Mouse (Mus musculus) testis, postnatal 10 days (tissue): ENCODE data around the gene Usf3.

Experiments
- DNase-seq: peaks from one replicate; pipeline ENCODE4 v3.0.0; 2021; ENCODE audit warnings: low spot score

Gene Usf3

GRCm38 (mm10) chr16:44238835-44239263 is 65.8 kb downstream of the Usf3 start:
- no peak for DNase-seq

GRCm38 (mm10) chr16:44240406-44240805 is 67.4 kb downstream of the Usf3 start:
- no peak for DNase-seq

GRCm38 (mm10) chr16:44242633-44243032 is 69.6 kb downstream of the Usf3 start:
- peak; percentile 82 for DNase-seq

DNA sequence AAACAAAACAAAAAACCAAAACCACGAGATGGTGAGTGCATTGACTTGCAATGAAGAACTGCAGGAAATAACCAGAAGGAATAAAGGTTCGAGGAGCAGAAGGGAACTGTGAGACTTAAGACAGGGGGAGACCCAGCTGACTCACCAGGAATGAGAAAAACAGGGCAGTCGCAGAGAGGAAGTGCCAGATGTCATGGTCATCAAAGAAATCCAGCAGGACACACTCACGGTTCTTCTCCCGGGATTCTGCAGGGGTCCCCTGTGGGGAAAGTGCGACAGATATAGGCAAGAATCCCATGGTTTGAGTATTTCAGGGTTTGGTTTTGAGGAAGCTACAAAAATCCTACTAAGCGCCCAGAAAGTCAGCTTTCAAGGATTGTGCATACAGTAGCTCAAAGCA is 70.3 kb downstream of the Usf3 start:
- no peak for DNase-seq

GRCm38 (mm10) chr16:44249985-44250384 is 76.9 kb downstream of the Usf3 start:
- no peak for DNase-seq

- no peak for DNase-seq
Observed at GRCm38 (mm10) chr16:44252735-44253134, 79.7 kb downstream of the Usf3 start.

DNA sequence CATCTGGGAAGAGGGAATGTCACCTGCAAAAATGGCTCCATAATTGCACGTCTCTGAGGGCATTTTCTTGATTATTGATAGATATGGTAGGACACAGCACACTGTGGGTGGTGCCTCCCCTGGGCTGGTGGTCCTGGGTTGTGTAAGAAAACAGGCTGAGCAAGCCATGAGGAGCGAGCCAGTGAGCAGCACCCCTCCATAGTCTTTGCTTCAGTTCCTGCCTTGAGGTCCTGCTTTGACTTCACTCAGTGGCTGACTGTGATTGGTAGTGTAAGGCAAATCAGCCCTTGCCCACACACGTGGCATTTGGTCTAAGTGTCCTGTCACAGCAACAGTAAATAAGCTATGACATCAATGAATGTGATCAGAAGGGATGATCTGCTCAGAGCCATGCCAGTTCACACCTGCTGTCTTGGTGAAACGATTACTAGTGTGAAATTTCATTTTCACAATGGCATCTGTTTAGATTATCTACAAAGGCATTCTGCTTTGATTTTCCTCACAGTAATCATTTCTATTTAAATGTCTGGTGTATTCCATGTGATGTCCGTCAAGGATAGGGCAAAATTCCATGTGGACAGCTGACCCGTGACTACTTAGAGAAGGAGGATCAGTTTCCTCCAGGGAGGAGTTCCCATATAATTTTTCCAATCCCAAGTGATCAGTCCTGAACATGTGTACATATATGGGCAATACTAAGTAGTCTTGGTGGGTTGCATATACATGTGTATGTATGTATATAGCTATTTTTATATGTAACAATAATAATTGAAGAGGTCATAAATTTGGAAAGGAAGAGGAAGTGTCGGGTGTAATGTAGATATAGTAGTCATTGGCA is 81.0 kb downstream of the Usf3 start:
- no peak for DNase-seq

DNA sequence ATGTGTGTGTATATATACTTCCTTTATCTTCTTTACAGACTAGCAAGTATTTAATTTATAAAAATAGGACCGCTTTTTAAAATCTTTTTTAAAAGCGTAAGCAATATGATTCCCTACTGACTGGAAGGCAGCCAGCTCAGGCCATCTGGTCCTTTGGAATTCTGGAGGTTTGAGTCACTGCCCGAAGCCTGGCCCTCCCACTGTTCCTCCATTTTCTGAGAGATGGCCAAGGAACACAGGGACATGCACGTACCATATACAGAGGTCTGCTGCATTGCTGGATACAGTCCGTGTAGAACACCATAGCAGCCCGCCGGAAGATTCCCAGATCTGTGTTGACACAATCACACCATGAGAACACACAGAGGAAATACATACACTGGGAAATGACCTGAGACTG is 81.7 kb downstream of the Usf3 start:
- peak; percentile 56 for DNase-seq

- no peak for DNase-seq
Observed at GRCm38 (mm10) chr16:44257476-44257875, 84.4 kb downstream of the Usf3 start.

DNA sequence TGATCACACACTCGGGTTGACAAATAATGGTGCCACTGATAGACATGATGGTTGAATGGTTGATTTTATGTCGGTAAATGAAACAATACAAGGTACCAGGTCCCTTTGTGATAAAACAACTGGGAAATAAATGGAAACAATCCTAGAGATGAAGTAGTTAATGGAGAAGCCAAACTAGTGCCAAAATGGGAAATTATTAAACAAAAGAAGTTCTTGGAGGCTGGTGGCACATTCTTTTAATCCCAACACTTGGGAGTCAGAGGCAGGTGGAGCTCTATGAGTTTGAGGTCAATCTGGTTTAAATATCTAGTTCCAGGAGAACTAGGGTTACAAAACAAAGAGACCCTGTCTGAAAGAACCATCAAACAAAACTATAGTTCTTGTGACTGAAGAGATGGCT is 91.9 kb downstream of the Usf3 start:
- no peak for DNase-seq

- DNase-seq: no peak
Observed at GRCm38 (mm10) chr16:44265562-44265961, 92.5 kb downstream of the Usf3 start.

DNA sequence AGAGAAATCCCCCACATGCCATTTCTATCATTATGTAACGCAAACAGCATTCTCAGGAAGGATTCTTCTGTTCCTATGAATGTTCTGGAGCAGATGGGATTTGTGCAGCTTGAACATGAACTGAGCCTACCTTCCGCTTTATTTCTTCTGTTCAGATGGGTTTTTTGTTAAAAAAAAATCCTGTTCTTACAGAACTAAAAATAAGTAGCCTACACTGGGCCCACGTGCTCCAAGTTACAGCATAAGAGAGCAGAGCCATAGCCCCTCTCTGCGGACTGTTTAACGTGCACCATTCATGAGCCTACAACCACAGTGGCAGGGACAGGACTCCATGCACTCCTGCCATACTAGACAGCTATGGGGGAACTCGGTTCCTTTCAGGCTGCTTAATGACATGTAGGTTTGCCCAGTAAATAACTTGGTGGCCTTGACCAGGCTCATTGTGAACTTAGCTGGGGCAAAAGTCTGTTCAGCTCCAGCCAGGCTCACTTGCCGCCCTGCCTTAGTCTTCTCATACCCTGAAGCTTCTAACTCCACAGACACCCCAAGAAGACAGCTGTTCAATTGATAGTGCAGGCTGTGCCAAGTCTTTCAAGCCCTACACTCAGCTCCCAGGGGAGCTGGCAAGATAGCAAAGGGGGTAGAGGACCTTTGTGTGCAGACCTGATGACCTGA is 95.6 kb downstream of the Usf3 start:
- no peak for DNase-seq

- DNase-seq: no peak
Observed at GRCm38 (mm10) chr16:44269578-44269977, 96.5 kb downstream of the Usf3 start.

GRCm38 (mm10) chr16:44270606-44271005 is 97.6 kb downstream of the Usf3 start:
- no peak for DNase-seq

DNA sequence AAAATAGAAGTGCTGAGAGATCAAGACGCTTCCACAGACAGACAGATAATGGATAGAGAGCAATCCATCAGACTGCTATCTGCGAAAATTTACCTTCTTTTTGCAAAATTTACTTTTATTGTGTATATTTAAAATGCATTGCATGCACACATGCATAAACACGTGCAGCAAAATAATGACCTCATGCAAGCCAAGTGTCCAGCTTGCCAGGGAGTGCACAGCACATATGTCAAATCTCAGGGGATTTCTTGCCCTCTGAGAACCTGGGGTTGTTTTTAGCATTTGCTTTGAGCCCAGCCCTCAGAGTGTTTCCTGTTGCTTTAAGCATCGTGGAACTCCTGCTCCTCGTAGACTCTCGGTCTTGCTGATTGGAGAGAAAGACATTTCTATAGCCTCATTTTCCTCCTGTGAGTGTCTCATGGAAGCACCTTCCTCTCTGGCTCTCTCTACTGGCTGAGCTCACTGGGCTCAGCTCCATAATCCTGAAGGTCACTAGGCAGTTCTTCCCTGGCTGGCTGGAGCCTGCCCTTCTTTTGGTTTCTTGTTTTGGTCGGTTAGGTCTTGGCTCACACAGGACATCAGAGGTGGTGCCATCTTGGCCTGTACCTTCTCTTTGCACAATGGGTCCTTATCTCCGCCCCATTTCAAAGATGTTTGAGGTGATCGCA is 98.5 kb downstream of the Usf3 start:
- DNase-seq: peak; percentile 43
